Mouse (Mus musculus) E14TG2a.4 (cell line): Measurements from ENCODE around the gene Csgalnact2.

ENCODE experiments used
- CTCF ChIP-seq: conservative IDR thresholded peaks from 2 replicates; pipeline ENCODE4 v1.5.1; 2014; ENCODE audit warnings: low read length
- NANOG ChIP-seq: IDR thresholded peaks from 2 replicates; pipeline ENCODE4 v1.6.1; 2014; ENCODE audit warnings: borderline replicate concordance, low read length, mixed read lengths
- POU5F1 ChIP-seq: IDR thresholded peaks from 2 replicates; pipeline ENCODE4 v1.6.1; 2014; ENCODE audit warnings: low read length, borderline replicate concordance

GRCm38 (mm10) chr6:118127198-118127597 is 11.7 kb downstream of the Csgalnact2 start:
- TF ChIP-seq CTCF (no peak), NANOG (no peak), POU5F1 (no peak)
